Mouse (Mus musculus) midbrain, postnatal 0 days (tissue): ENCODE data around the gene Raf1. TPM values are rescaled to one million over a fixed set of nuclear protein-coding genes. Genes with fewer than 3 reads are reported as not detected.

Experiments used
- ATAC-seq: fragments of 200-750 bp; cut with Nextera tagmentation; 2 replicates; pipeline ENCODE4 v1.8.0; 2017; ENCODE audit warnings: moderate number of reproducible peaks, mild to moderate bottlenecking, moderate TSS enrichment, moderate library complexity; ENCODE audit not compliant: low FRiP score
- DNase-seq: peaks from one replicate; pipeline ENCODE4 v3.0.0-alpha.2; 2015; ENCODE audit warnings: low spot score
- H3K27ac ChIP-seq: fragments of 300-500 bp; sonication (generic); 2 replicates; pipeline ENCODE4 v1.5.1; 2014; ENCODE audit warnings: low read depth, mild to moderate bottlenecking, low read length, mixed read lengths
- H3K27me3 ChIP-seq: fragments of 300-500 bp; sonication (generic); 2 replicates; pipeline ENCODE4 v1.6.1; 2014; ENCODE audit warnings: low read length, control low read depth, mixed read lengths; ENCODE audit not compliant: insufficient read depth
- H3K36me3 ChIP-seq: fragments of 300-500 bp; sonication (generic); 2 replicates; pipeline ENCODE4 v1.6.1; 2014; ENCODE audit warnings: low read length, control low read depth, mixed read lengths; ENCODE audit not compliant: insufficient read depth
- H3K4me1 ChIP-seq: fragments of 300-500 bp; sonication (generic); 2 replicates; pipeline ENCODE4 v1.6.1; 2014; ENCODE audit warnings: mild to moderate bottlenecking, control low read depth, antibody characterized with exemption, low read length, mixed read lengths; ENCODE audit not compliant: insufficient read depth
- H3K4me2 ChIP-seq: fragments of 300-500 bp; sonication (generic); 2 replicates; pipeline ENCODE4 v1.6.1; 2014; ENCODE audit warnings: low read depth, mild to moderate bottlenecking, low read length, mixed read lengths; ENCODE audit not compliant: poor library complexity, severe bottlenecking
- H3K4me3 ChIP-seq: fragments of 300-500 bp; sonication (generic); 2 replicates; pipeline ENCODE4 v1.5.1; 2014; ENCODE audit warnings: low read depth, mild to moderate bottlenecking, low read length, moderate library complexity
- H3K9ac ChIP-seq: fragments of 300-500 bp; sonication (generic); replicated peaks from 2 replicates; pipeline ENCODE4 v1.6.1; 2014; ENCODE audit warnings: mild to moderate bottlenecking, low read length, moderate library complexity, mixed read lengths; ENCODE audit not compliant: poor library complexity, severe bottlenecking
- H3K9me3 ChIP-seq: fragments of 300-500 bp; sonication (generic); 2 replicates; pipeline ENCODE4 v1.6.1; 2016; ENCODE audit warnings: low read length, control low read depth
- CTCF ChIP-seq: IDR thresholded peaks from 2 replicates; pipeline ENCODE4 v1.5.1; 2016; ENCODE audit warnings: antibody characterized with exemption, mild to moderate bottlenecking
- WGBS: fragments of 180-500 bp; shearing (Covaris S2); extraction: QIAGEN DNeasy Blood & Tissue Kit; methylation state at CpG from one replicate; pipeline ENCODE4 v1.1.7; 2014; 5-methylcytosine and 5-hydroxymethylcytosine counted together
- polyA plus RNA-seq: library from polyadenylated mRNA; unstranded; fragments of >200 nt; fragmentation: Nextera tagmentation; extraction: Ambion mirVana; gene quantifications from 2 replicates; pipeline ENCODE4 v1.2.1, GENCODE M21; 2015
- total RNA-seq: library from RNA; depleted of rRNA; stranded (reverse); fragments of >200 nt; gene quantifications from 2 replicates; pipeline ENCODE4 v1.2.3, GENCODE M21; 2014

The Raf1 gene
- total and polyA plus RNA-seq, 2 experiments from 2014 or later = 89.1 to 196 TPM

DNA sequence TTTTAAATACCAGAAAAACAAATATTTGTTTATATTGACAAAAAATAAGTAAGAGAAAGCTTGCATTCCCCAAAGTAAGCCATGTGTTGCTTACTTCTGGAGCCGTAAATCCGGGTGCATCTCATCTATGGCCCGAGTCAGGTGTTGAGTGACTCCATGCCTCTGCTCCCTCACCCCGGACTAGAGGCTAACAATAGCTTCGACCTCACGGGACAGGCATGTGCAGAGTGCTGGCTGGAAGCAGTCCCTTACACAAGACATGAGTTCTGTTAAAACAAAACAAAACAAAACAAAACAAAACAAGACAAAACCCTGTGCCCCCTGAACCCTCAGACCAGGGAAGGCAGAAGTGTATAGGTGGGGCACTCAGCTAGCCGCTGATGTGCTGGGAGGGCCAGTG lies 18.7 kb upstream of the Raf1 start:
- no peak for TF ChIP-seq CTCF
- Histone ChIP-seq H3K4me1 (0 out of 2 replicates have a peak, but pooled peaks cover 6% of the 10 kb centered on the region), H3K9ac (no peak overlapping the region), H3K27ac (no peak overlapping the region), H3K27me3 (no peaks in the 10 kb centered on the region), H3K9me3 (no peaks in the 10 kb centered on the region), H3K36me3 (no peaks in the 10 kb centered on the region), H3K4me3 (no peak overlapping the region), H3K4me2 (no peak overlapping the region)
- DNase-seq = no peak
- WGBS = 51% methylated on average over 7 of the region's 7 CpGs
- ATAC-seq = no peak

DNA sequence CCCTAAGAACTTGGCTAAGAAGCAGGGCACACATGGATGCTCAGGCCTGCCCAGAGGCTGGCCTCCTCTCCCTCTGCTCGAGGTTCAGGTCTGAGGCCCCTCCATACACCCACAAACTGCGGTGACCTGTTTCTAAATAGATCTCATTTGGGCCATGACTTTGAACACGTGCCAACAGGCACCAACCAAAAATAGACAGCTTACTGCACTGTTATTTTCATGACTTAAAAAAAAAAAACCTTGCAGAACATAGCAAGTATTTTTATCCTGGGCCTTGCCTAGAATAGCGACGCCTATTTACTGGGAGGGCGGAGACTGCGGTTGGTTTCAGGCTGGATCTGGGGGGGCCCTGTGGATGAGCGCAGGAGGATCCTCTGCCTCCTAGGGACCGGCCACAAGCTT lies 18.0 kb upstream of the Raf1 start:
- TF ChIP-seq CTCF = no peak
- Histone ChIP-seq H3K4me2 (no peak overlapping the region), H3K4me1 (0 out of 2 replicates have a peak, but pooled peaks cover 6% of the 10 kb centered on the region), H3K9ac (no peak overlapping the region), H3K36me3 (no peaks in the 10 kb centered on the region), H3K4me3 (no peak overlapping the region), H3K9me3 (no peaks in the 10 kb centered on the region), H3K27me3 (no peaks in the 10 kb centered on the region), H3K27ac (no peak overlapping the region)
- 49% methylated on average over 9 of the region's 9 CpGs for WGBS
- no peak for ATAC-seq
- no peak for DNase-seq

DNA sequence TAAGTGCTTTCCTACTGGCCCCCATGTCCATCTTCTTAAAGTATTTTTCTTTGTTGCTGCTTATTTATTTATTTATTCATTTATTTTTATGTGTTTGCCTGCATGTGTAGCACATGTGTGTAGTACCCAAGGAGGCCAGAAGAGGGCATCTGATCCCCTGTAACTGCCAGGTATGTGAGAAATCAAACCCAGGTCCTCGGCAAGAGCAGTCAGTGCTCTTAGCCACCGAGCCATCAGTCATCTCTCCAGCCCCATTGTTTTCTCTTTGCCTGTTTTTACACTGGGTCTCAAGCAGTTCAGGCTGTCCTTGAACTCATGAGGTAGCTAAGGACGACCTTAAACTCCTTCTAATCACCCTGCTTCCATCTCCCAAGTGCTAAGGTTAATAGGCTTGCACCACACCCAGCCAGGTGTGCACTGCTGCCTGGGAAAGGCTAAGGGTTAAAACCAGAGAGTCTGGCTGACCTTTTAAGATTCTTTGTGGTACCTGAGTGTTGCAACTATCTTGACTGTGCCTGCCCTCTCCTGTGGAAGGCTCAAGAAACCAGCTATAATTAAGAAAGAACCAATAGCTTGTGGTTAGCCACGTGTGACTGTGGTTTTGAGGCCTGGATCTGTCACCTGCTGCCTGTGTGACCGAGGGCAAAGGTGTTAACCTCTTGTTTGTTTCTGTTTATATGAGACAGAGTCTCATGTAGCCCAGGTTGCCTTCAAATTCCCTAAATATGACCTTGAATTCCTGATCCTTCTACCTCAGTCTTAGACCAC lies 16.7 kb upstream of the Raf1 start:
- no peaks in the 10 kb centered on the region for H3K27me3 ChIP-seq
- peak; percentile 52 for TF ChIP-seq CTCF
- H3K4me1 ChIP-seq = 0 out of 2 replicates have a peak, but pooled peaks cover 6% of the 10 kb centered on the region
- DNase-seq = no peak
- no peaks in the 10 kb centered on the region for H3K36me3 ChIP-seq
- no peaks in the 10 kb centered on the region for H3K9me3 ChIP-seq
- 67% methylated on average over 5 of the region's 5 CpGs for WGBS
- H3K9ac ChIP-seq = no peak overlapping the region
- H3K27ac ChIP-seq = no peak overlapping the region
- ATAC-seq = no peak
- H3K4me3 ChIP-seq = no peak overlapping the region
- no peak overlapping the region for H3K4me2 ChIP-seq

DNA sequence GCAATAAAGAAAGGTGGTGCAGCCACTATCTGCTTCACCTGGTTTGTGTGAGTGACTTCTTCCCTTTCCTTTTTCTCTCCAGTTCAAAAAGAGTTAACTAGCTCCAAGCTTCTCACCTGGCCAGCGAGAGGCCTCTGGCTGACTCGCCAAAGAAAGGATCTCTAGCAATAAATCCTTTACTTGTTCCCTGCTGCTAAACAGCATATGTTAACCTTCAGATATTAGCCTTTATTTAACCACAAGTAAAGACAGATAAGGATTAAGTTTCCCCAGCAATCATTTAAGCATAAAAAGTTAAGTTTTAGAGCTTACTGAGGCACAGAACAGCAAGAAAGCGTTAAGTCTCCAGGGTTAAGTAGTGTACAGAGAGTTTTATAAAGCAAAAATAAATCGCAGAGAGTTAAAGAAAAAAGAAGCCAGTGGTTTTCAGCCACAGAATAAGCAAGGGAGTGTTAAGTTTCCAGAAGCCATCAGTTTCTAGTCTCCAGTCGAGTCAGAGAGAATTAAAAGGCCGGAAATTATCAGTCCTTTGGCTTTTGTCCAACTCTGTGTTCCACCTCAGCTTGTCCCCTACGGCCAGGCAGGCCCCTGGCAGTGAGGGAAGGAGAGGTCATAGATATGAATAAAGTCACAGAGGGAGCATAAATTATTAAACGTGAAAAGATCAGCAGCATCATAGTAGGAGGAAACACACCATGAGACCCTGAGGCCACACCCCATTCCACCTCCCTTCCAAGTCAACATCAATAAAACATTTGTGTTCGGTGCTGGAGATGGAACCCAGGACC lies 15.9 kb upstream of the Raf1 start:
- Histone ChIP-seq H3K9ac (no peak overlapping the region), H3K4me3 (no peak overlapping the region), H3K4me1 (no peaks in the 10 kb centered on the region), H3K9me3 (no peaks in the 10 kb centered on the region), H3K27me3 (no peaks in the 10 kb centered on the region), H3K36me3 (no peaks in the 10 kb centered on the region), H3K27ac (no peak overlapping the region), H3K4me2 (no peak overlapping the region)
- DNase-seq (no peak), ATAC-seq (no peak)
- 64% methylated on average over 9 of the region's 9 CpGs for WGBS
- no peak for TF ChIP-seq CTCF

DNA sequence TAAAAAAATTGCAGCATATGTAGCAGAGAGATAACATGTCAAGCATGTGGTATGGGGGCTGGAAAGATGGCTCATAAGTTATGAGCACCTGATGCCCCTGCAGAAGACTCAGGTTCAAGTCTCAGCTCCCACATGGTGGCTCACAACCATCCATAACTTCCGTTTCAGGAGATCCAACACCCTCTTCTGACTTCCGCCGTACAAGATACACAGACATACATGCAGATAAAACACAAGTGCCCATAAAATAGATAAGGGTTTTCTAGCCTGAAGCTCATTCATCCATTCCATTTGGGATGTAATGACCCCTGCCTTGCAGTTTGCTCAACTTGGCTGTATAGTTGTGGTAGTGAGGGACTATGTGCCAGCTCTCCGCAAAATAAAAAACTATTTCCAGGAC lies 13.7 kb upstream of the Raf1 start:
- DNase-seq = no peak
- TF ChIP-seq CTCF = no peak
- Histone ChIP-seq H3K9ac (no peak overlapping the region), H3K9me3 (no peaks in the 10 kb centered on the region), H3K36me3 (no peaks in the 10 kb centered on the region), H3K27me3 (no peaks in the 10 kb centered on the region), H3K27ac (no peak overlapping the region), H3K4me3 (no peak overlapping the region), H3K4me2 (no peak overlapping the region), H3K4me1 (no peaks in the 10 kb centered on the region)
- WGBS = 98% methylated on average over 4 of the region's 4 CpGs
- no peak for ATAC-seq

DNA sequence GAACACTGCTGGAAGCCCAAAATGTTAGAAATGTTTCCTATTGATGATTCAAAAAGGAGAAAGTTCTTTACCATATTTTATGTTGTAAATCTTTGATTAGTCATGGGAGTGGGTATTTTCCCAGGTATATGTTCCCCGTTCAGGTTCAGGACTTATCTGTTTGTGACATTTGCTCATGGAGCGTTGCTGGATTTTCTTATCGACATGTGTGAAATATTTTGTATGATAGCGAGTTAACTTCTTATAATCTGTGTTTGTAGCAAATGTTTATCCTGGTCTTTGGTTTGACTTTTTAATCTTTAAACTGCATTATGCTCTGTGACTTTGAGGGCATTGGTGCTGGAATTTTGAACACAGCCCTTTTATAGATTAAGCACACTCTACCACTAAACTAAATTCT lies 12.2 kb upstream of the Raf1 start:
- no peak for DNase-seq
- H3K4me2 ChIP-seq = no peak overlapping the region
- no peak overlapping the region for H3K4me3 ChIP-seq
- 92% methylated on average over 4 of the region's 4 CpGs for WGBS
- TF ChIP-seq CTCF = no peak
- H3K9ac ChIP-seq = no peak overlapping the region
- no peaks in the 10 kb centered on the region for H3K27me3 ChIP-seq
- no peaks in the 10 kb centered on the region for H3K36me3 ChIP-seq
- no peaks in the 10 kb centered on the region for H3K4me1 ChIP-seq
- no peak overlapping the region for H3K27ac ChIP-seq
- H3K9me3 ChIP-seq = no peaks in the 10 kb centered on the region
- ATAC-seq = no peak
